Mouse (Mus musculus) kidney, adult 11 months (tissue): ENCODE measurements at regions not wholly inside any gene's neighbourhood (a gene's known extent, or its start where the extent isn't known, plus 50 kb on each side); places are given as distances from the start of the nearest gene placed in this dataset.
"Not testable (repeated sequence)": the region's sequence is repeated elsewhere in the genome, so short reads cannot be mapped to it uniquely, and the experiment has no call there.

Experiments
- DNase-seq: peaks from one replicate; pipeline ENCODE4 v3.0.0; 2022

DNA sequence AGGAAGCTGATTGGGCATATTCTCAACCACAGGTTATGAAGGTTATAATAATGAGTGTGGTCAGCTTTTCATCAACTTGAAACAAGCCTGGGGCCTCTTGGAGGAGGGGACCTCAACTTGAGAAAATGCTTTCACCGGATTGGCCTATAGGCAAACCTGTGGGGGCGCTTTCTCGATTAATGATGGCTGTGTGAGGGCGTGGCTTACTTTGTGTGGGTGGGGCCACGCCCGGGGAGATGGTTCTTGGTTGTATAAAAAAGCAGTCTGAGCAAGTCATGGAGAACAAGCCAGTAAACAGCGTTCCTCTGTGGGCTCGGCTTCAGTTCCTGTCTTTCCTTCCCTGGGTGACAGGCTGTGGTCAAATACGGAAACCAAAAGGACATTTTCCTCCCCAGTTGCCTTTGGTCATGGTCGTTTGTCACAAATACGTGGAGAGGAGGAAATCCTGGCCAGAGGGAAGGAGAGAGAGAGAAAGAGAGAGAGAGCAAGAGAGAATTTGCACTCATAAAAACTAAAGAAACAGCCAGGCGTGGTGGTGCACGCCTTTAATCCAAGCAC is 163.1 kb downstream of the Ifng start:
- DNase-seq = no peak

DNA sequence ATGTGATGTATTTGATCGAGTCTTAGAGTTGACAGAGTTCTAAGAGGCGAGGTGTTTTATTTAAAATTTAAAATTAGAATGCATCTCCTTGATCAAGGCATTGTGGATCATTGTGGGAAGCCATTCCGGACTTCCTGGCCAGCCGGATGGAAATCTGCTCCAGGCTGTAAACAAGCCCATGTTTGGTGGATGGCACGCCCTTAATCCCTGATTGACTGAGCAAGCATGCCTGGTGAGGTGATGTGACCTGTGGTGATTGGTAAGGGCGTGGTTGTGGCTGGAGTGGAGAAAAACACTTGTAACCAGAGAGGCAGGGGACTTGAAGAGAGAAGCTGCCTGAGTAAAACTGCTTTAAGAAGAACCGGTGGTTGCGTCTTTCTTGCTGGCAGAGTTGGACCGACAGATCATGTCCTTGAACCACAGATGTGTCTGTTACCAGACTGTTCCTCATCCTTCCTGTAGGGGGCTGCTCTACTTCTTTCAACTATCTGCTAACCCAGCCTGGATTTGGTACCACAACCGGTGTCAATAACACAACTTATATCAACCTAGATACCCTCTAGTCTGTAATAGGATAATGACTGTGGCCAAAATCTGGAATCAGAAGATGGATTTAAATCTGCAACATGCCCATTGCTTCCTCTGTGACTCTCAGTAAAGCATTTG is 164.4 kb downstream of the Ifng start:
- no peak for DNase-seq

DNA sequence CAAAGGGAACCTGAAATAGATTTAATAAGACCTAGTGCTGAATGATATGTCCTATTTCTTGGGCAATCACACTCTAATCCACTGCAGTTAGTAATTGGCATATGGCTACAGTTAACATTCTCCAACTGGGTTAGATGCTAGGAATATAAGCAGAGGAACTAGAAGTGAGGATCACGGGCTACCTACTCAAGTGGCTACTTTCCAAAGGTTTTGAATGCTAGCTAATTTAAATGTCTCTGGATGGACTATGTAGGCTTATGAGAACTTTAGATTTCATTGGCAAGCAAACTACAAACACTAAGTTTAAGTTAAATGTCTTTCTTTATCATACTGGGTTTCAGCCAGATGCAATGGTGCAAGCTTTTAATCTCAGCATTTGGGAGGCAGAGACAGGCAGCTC is 166.6 kb downstream of the Ifng start:
- no peak for DNase-seq

DNA sequence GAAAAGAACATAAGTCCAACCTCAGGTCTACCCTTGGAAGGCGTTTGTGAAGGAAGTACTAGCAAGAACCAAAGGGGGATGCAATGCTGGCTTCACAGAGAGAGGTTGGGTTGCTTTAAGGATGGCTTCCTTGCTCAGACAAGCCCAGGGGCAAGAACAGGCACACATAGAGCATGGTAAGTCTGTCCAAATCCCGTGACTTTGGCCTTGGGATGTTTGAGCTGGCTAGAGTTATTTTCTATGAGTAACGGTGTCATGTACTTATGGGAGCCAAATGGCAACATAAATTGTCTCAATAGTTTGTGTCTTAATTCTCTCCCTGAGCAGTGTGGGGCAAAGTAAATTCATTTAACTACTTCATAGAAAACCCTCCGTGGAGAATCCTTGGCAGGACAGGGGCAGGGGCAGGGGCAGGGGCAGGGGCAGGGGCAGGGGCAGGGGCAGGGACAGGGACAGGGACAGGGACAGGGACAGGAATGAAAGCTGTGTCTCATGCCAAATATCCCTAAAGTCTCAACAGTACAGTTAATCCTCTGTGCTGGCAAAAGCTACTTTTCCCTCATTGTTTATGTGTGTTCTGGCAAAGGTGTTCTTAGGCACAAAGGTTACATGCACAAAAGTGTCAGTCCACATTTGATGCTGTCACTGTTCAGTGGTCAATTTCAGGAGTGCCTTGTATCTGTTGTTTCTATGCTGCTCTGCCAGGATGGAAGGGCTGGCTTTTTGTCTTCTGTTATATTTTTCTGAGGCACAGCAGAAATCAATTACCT is 167.7 kb downstream of the Ifng start:
- DNase-seq = no peak

DNA sequence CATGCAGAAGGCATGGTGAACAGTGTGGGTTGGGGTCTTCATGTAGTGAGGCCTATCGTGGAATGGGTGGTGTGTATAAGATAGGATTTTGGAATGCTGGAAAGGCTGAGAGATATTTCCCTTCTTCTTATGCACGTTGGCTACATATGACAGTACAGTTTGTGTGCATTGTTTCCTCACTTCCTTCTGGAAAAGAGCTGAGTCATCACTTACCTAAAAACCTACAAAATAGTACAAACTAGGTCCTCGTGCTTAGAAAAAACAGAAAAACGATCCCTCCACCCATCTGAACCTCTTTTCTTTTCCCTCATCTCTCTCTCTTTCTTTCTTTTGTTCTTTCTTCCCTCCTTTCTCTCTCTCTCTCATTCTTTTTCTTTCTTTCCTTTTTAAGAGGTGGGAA is 168.3 kb downstream of the Ifng start:
- DNase-seq = no peak

DNA sequence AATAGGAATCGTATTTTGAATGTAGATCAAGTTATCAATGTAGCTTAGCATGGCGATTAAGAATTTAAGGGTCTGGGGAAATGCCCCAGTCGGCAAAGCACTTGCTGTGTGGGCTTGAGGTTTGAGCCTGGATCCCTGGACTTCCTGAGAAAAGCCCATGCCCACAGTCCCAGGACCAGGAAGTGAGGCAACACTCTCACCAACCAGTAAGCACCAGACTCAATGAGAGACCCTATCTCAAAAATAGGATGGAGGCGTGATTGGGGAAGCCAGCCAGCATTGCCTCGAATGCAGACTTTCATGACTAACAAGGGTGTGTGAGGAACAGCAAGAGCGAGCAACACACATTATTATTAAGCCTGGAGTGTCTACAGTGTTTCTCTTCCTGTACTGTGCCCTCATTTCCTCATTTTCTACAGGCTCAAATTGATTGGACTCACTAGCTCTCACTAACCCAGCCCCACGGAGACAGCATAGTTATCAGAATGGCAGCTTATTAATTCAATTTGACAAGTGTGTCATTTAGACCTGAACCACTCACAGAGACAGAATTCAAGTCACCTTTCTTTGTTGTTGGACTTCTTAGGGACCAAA is 170.1 kb downstream of the Ifng start:
- no peak for DNase-seq

DNA sequence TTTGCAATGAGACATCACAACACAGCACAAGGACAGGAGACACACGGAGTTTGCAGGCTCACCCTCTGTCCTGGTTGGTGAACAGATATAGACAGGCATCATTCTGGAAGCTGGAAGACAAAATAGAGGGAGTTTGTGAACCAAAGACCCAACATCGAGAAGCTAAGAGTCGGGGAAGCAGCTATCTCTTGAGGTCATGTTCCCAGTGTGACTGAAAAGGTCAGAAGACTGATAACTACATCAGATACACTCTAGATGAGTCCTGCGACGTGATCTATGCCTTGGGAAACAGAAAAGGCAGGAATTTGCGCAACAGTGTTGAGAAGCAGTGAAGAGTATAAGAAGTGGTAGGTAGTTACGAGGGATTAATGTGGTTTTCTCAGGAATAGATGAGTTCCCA is 171.2 kb downstream of the Ifng start:
- no peak for DNase-seq

DNA sequence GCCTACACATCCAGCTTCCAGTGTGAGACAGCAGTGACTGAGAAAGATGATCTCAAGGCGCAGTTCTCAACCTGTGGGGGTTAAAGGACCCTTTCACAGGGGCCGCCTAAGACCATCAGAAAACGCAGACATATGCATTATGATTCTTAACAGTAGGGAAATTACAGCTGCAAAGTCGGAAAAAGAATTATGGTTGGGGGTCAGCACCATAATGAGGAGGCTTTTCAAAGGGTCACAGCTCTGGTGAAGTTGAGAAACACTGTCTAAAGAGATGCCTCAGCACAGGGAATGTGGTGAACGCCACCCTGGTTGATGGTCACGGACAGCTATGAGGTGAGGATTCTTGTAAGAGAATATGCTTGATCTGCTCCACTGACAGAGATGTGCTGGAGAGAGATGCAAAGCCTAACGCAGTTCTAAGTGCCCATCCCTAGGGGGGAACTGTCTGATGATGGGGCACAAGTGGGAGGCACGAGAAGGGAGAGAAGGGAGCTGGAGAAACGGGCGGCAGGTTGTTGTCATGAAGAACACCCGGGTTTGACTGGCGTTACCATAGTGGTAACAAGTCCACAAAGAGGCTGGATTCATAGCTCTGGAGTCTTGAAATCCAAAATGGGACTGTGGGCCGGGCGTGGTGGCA is 172.3 kb downstream of the Ifng start:
- DNase-seq = no peak

DNA sequence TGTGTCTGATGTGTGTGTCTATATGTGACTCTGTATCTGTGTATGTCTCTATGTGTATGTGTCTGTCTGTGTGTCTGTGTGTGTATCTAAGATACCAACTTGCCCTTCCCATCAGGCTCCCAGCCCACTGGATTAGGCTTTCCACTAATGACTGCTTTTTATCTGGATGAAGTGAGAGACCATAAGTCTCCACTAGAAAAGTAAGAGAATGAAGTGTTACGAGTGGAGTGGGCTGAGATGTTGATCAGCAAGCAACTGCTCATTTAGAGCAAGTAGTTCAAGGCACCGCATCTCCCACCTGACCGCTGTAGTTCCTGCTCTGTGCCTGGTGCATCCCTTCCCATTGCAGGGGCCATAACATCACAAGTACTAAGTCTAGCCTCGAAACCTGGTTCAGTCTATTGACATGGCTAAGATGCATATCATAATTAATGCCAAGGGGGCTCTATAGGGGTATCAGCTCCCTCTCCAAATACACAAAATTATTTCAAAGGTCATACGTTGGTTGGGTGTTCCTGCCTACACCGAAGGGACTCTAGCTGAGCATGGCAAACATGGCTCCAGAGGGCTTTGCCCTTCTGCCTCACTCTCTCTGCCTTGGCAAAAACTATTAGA is 173.5 kb downstream of the Ifng start:
- no peak for DNase-seq

DNA sequence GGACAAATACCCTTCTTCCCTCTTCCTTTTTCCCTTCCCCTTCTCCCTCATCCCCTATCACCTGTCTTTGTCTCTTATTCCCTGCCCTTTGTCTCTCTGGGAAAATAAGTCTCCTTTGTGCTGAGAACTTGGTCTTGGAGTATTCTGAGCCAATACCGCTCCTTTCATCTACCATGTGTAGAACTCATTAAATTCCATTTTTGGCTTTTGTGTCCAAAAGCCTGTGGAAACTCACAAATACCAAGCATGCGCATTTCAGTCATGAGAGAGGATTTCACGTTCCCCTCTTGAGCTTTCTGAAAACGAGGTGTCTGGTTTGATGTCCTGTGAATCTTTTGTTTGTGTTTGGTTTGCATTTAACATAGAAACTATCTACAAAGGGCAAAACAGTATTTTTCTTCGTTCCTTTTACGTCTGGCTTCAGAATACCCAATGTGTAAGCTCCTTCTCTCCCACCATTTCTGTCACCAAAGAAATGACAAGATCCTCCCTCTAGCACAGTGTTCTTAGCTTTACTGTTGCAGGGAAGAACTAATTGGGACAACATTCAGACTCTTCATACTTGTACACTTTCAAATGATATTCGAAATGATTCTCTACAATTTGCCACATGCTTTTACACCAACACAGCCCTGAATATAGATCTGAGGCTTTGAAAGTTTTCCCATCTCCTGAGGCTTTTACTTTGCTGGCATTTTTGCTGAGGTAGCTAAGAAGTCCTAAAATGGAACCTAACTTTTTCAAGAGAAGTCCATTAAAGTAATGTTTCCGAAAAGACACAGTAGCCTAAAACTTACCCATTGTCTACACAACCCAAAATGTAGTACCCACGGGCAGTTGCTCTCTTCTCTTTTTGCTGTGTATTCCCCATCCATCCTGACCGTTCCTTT is 174.5 kb downstream of the Ifng start:
- DNase-seq = no peak

DNA sequence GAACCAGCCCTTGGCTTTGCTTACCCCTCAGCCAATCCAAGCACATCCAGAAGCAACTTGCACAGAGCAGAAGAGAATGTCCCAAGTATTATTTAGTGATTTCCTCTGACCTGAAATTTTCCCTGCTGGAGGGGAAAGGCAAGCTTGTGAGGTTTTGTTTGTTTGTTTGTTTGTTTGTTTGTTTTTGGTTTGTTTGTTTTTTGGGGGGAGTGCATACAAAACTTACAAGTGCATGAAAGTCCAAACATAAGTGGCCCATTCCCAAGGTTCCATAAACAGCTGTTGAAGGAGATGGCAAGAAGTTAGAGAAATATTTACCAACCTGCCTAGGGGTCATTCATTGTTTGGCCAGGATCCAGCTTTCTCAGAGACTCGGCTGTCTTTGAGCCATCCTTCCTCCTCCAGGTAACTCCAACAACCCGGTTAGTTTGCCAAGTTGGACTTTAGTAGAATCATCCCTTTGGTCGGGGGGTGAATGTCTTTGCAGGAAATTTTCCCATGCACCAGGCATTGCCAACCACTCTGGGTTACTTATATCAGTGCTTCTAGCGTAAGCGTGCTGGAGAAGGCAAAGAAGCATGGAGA is 175.3 kb downstream of the Ifng start:
- DNase-seq = peak; percentile 25

DNA sequence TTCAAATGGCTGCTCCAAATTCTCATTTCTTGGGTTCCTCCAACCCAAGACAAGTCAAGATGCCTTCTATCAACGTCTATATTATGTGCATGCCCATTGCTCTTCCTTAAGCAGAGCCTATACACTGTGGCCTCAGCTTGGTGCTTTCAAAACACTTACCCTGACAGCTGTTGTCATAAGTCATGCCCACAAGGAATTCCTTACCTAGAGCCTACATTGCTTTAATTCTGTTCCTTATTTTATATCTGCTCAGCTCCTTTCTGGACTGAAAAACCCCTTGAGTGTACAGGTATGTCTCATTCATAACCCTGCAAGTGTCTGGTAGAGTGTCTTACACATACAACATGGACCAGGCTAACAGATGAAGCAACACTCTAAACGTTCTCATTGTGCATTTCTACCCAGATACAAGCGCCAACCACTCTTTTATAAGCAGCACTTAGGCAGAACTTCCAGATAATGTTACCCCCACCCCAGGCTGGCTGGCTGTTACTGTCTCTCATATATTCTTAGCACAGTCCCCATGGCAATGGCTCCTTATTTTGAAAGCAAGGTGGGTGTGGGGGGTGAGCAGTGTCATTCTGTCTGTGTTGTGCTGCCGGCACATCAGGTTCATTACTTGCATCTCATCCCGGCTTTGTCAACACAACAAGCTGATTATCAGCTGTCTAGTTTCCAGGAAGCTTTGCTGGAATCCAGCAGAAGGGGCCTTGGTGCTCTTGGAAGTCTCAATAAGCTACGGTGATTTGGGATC is 176.6 kb downstream of the Ifng start:
- DNase-seq = no peak

DNA sequence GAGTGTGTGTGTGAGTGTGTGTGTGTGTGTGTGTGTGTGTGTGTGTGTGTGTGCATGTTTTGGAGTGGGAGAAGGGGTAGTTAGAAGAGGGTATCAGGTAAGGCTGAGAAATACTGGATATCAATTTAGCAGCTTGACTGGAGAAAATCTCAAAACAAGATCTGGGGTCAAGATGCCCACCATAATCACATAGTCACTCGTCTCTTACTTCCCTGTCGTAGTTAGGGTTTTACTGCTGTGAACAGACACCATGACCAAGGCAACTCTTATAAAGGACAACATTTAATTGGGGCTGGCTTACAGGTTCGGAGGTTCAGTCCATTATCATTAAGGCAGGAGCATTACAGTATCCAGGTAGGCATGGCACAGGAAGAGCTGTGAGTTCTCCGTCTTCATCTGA is 177.4 kb downstream of the Ifng start:
- not testable (repeated sequence) for DNase-seq

DNA sequence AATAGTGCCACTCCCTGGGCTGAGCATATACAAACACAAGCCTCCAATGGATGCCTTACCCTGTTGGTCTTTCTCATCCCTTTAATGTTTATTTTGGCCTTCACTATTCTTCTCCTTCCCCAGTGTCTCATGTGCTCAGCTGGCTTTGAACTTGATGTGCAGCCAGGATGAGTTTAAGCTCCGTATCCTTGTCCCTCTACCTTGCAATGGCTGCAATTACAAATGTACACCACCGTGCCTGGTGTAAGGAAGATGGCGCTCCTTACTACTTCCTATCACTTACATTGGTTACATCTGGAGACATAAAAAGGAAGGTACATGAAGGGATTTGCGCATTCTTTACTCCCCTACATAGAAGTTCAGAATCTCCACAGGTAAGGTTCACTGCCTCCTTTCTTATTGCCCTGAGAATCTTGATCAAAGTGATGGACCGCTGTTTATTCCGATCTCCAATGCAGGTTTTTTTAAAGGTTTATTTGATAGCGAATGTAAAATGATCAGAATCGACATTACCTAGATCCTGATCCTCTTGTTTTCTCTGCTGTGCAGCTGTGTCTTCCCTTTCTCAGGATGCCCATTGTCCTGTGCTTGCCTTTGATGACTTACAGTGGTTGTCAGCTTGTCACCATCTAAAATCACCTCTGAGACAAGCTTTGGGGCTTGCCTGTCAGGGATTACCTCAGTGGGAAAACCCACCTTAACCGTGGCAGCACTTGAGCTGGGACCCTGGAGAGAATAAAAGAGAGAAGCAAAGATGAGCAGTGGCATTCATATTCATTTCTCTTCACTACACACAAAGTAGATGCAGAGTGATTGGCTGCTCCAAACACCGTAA is 178.1 kb downstream of the Ifng start:
- no peak for DNase-seq

DNA sequence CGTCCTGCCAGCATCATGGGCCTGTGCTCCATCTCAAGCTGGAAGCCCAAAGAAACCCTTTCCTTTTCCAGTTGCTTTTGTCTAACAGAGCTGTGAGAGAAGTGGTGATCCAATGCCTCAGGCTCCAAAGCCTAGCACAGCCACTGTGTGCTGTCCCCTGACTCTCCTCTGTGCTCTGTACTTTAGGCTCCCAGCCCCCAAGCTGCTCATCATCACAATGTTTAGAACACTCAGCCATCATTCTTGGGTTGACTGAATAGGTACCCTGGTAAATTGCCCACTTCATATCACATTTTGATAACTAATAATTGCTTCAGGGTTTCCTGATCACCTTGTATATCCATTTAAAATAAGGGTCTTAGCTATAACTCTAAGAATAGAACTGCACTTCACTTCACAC is 178.8 kb downstream of the Ifng start:
- no peak for DNase-seq

DNA sequence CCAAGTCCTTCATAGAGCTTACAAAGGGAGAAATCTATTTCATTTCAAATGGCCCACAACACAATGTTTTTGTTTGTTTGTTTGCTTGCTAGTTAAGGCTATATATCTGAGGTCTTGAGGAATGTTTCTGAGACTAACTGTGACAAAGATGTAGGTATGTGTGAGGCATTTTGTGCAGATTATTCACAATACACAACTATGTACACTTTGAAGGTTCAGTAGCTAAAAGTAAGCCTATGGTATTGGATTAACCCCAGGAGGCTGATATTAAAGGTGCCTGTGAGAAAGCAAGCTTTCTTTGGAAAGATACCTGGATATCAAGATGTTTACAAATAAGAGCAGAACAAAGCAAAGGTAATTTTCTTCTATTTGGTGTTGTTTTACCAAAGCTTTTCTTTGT is 179.8 kb downstream of the Ifng start:
- no peak for DNase-seq

DNA sequence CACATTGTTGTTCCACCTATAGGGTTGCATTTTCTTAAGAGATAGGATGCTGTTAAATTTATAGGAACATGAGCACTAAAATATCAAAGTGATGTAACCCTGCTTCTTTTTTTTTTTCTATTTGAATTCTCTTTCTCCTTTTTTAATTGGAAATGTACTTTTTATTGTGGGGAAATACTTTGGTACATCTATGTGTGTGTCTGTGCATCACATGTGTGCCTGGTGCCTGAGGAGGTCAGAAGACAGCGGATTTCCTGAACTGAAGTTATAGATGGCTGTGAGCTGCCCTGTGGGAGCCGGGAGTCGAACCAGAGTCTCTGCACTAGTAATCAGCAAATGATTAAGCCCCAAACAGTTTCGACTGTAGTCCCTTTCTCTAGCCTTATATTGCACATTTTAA is 180.7 kb downstream of the Ifng start:
- DNase-seq = no peak

DNA sequence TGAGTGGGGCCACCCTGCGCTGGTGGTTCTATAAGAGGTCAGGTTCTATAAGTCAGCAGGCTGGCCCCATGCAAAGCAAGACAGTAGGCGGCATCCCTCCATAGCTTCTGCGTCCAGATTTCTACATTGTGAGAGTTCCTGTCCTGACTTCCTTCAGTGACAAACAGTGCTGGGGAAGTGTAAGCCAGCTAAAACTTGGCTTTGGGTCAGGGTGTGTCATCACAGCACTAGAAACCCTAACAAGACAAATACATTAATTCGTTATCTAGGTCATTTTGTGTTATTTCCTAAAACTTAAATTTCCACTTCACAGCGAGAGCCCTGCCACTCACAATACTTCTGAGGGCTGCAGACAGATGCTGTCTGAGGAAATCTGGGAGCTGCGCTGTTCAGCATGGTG is 181.3 kb downstream of the Ifng start:
- DNase-seq = no peak

DNA sequence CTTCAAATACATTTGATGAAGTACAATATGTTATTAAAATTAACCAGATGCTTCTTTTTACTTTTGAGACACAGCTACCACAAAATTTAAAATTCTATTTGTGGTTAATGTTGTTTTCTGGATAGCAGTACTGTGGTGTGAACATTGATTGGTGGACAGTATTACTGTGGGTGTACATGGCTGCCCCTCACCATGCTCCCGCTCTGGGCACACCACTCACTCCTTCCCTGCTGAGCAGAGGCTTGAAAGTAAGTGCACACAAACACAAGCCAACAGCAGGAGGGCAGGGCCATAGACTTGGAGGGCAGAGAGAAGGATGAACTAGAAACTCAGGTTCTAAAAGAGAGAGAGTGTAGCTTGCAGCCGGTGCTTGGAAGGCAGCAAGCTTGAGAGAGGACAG is 182.1 kb downstream of the Ifng start:
- DNase-seq = no peak

DNA sequence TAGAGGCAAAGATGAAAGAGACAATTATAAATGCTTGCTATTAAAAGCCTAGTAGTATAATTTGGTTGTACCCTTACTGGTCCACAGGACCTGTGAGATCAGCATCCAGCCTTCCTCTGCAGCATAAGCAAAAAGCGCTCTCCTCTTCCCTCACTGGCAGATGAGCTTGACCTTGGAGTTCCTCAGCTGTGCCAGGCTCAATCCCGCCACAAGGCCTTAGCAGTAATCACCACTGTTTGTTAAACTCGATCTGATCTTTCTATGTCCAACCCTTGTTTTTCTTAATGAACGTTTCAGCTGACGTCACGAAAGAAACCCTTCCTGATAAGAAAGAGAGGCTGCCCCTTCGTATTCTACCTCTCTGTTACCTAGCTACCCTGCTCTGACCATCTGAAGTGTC is 183.5 kb downstream of the Ifng start:
- no peak for DNase-seq
